Comparison of ENCODE assay signal across 15 mouse cellular contexts in the genomic region with DNA sequence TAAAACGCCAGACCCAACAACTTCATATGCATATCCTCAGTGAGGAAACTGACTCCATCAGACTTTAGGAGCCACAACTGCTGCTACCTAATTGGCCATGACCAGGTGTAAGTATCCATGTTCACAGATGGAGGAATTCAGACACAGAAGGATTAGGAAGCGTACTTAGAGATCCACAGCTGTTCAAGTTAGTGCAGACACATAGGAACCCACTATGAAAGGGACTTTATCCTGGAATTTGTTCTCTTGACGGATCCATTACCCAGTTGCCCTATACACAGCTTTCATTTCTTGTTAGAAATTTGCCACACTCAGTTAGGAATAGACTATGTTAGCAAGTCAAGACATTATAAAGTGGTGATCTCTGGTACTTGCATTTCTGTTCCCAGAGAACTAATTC.
"Had no signal": no experiment of that assay in that cellular context is flagged by ENCODE, and none has a peak within 500 bp of the region (broad histone marks: within the 10 kb centered on the region; RNA-seq: fewer than 3 reads in every experiment).

No protein-coding gene starts in this region.

- ATAC-seq: midbrain, embryonic 13.5 days; midbrain, embryonic 15.5 days had no signal

- H3K4me2 ChIP-seq: lung, embryonic 14.5 days; midbrain, embryonic 11.5 days; midbrain, embryonic 13.5 days; midbrain, embryonic 15.5 days; neural tube, embryonic 12.5 days; stomach, embryonic 15.5 days had no signal

- H3K4me1 ChIP-seq: megakaryocyte, embryonic 14.5 days; midbrain, embryonic 13.5 days; midbrain, embryonic 15.5 days; neural tube, embryonic 12.5 days; stomach, embryonic 15.5 days had no signal

- H3K27me3 ChIP-seq: megakaryocyte, embryonic 14.5 days; midbrain, embryonic 13.5 days; midbrain, embryonic 15.5 days; neural tube, embryonic 12.5 days; stomach, embryonic 15.5 days had no signal

- DNase-seq: lung, adult 18-20 months; lung, postnatal 10 days; right cerebral cortex, postnatal 14 days; thymus, adult 2 months; thymus, postnatal 25 days; thymus, postnatal 4 days had no signal

- H3K4me3 ChIP-seq: megakaryocyte, embryonic 14.5 days; midbrain, embryonic 13.5 days; midbrain, embryonic 15.5 days; neural tube, embryonic 12.5 days; stomach, embryonic 15.5 days had no signal

- H3K36me3 ChIP-seq: midbrain, embryonic 13.5 days; midbrain, embryonic 15.5 days; neural tube, embryonic 12.5 days; stomach, embryonic 15.5 days had no signal

- H3K9ac ChIP-seq: lung, embryonic 14.5 days; midbrain, embryonic 13.5 days; midbrain, embryonic 15.5 days; neural tube, embryonic 12.5 days; stomach, embryonic 15.5 days had no signal

- H3K9me3 ChIP-seq: megakaryocyte, embryonic 14.5 days; midbrain, embryonic 13.5 days; midbrain, embryonic 15.5 days; neural tube, embryonic 12.5 days; stomach, embryonic 15.5 days had no signal

- H3K27ac ChIP-seq: macrophage; midbrain, embryonic 13.5 days; midbrain, embryonic 15.5 days; neural tube, embryonic 12.5 days; stomach, embryonic 15.5 days; stomach, postnatal 0 days had no signal
